Mouse (Mus musculus) heart, adult 8-10 months (tissue): ENCODE results near the gene Mov10l1. TPM values are rescaled to one million over a fixed set of nuclear protein-coding genes. Genes with fewer than 3 reads are reported as not detected.

ENCODE experiments used
- DNase-seq: peaks from one replicate; pipeline ENCODE4 v3.0.0; 2022; ENCODE audit warnings: low spot score
- total RNA-seq, 4 experiments: library from RNA; stranded (reverse); gene quantifications; 2 replicates each; pipeline ENCODE4 v1.2.4; 2022

Gene Mov10l1
- total RNA-seq, 4 experiments from 2014 or later: 105 to 126 (median 121) TPM

GRCm38 (mm10) chr15:89016722-89017121, 34.0 kb downstream of the Mov10l1 start:
- DNase-seq: no peak

DNA sequence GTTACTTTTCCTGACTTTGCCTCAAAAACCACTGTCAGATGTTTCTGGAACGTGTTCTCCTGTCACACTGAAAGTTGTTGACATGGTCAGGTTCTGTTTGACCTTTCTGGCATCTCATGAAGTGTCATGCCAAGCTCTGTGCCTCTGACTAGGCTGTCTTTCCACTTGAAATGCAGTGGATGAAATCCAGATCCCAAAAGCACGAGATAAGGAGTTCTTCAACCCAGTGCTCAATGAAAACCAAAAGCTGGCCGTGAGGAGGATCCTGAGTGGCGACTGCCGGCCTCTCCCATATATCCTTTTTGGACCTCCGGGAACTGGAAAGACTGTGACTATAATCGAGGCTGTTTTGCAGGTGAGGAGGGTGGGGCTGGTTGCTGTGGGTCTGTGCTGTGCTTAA, 37.4 kb downstream of the Mov10l1 start:
- DNase-seq: peak; percentile 54

DNA sequence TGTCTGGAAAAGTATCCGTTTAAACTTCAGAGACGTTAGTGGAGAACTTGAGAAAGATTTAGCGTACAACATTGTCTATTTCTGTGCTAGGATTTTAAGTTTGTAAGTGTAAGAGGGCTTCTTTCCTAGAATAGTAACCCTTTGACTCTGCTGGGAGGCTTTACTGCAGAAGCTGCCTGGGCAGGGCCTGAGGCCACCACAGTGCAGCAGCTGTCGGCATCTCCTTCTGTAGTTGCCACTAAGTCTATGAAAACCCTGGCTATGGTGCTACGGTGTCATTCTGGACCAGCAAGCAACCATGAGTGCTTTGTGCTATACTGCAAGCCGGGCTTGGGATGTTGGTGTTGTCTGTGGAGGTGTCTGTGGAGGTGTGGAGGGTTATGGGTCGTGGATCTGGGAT, 37.8 kb downstream of the Mov10l1 start:
- no peak for DNase-seq

GRCm38 (mm10) chr15:89044381-89044780, 61.7 kb downstream of the Mov10l1 start:
- DNase-seq: no peak

DNA sequence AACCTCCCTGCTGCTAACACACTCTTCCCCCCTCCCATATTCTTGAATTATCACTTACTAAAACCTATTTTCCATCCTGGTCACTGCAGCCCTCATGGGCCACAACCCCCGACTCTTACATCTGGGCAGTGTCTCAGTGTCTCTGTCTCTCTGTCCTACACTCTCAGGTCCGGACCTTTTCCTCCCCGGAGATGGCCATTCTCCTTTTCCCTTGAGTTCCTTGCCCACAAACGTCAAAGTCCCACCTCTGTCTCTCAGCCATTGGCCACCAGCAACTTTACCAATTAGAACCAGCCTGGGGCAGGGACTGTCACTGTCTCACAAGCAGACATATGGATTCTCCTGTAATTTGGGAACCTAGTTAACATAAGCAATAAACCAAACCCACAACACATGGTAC, 63.6 kb downstream of the Mov10l1 start:
- DNase-seq: no peak

- DNase-seq: no peak
Observed at GRCm38 (mm10) chr15:89054666-89055065, 72.0 kb downstream of the Mov10l1 start.

DNA sequence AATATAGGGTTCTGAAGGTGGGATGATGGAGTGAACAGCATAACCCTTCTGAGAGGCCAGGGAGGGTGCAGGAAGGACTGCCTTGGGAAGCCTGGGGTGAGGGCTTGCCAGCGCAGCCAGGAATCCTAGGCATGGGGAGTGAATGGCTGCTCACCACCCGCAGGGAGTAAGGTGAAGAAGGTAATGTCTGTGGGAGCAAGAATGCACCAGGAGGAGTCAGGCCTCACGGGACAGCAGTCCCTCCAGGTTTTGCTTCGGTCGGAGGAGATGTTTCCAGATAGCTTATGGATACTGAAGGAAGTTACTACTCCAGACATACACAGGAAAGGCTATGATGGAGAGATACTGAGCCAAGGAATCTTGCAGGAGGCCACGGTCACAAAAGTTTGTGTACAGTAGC, 76.0 kb downstream of the Mov10l1 start:
- no peak for DNase-seq

GRCm38 (mm10) chr15:89059161-89059931, 76.6 kb downstream of the Mov10l1 start, which contains the start of gene Panx2:
Gene Panx2 (plus strand): TSS chr15:89059734.
- DNase-seq: no peak

DNA sequence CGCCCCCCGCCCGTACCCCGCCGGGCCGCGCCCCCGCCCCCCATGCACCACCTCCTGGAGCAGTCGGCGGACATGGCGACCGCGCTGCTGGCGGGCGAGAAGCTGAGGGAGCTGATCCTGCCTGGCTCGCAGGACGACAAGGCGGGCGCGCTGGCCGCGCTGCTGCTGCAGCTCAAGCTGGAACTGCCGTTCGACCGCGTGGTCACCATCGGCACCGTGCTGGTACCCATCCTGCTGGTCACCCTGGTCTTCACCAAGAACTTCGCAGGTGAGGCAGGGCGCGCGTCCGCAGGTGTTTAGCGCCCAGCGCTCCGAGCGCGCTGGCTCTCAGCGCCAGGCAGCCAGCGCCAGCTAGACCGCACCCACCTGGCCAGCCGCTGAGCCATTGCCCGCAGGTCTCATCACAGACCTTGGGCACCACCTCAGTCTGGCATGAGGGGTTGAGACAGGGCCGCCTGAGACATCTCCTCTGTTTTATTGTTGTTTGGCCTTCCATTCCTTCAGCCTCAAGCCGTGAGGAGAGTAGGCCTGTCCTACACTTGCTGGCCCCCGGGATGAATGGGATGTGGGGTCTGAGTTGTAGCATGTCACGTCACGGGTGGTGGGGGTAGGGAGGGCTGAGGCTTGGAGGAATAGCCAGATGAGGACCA, 77.4 kb downstream of the Mov10l1 start:
- DNase-seq: no peak

DNA sequence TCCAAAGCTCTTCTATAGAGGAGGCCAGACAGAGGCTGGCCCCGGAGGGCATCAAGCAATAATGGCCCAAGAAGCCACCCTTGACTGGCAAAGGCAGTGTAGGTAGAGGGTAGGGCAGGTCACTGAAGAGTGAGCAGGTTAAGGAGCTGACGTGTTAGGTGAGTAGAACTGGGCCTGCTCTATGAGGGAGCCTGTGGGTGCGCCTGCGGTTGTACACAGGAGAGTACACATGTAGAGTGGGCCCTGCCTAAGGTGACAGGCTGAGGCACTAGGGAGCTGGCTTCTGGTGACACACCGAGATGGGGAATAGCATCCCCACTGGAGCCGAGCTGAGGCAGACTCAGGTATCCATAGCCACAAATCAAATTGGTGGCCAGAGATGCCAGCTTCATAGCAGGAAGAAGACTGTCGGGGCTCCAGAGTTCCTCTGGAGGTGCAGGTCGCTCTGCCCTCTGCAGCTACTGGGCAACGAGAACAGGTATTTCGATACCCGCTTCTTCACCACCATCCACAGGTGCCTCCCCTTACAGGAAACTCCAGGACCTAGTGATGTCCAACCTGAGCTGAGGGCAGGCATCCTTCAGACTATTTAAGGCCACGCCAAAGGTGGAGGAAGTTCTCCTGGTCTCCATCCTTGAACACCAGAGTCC, 78.2 kb downstream of the Mov10l1 start:
- no peak for DNase-seq

DNA sequence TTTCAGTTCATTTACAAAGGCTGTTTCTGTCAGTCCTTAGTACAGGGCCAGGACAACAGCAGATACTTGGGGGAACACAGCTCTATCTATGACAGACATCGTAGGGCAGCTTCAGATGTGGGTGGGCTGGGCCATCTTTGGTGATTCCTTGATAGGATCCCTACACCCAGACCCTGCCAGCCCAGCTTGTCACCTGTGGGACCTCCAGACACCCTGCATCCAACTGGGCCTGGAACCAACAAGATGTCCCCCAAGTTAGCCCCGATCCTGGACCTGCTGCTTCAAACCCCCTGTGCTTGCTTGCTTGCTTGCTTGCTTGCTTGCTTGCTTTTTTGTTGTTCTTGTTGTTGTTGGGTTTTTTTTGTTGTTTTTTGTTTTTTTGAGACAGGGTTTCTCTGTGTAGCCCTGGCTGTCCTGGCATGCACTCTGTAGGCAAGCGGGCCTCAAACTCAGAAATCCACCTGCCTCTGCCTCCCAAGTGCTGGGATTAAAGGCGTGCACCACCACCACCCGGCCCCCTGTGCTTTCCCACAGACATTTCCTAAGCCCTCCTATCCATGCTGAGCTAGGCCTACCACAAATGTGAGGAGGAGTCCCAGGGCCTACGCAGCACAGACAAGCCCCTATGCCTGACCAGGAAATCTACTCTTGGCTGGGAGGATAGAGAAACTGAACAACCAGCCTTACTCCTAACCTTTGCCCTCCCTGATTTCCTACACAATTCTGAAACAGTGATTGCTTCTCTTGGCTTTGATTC, 79.2 kb downstream of the Mov10l1 start:
- DNase-seq: no peak

DNA sequence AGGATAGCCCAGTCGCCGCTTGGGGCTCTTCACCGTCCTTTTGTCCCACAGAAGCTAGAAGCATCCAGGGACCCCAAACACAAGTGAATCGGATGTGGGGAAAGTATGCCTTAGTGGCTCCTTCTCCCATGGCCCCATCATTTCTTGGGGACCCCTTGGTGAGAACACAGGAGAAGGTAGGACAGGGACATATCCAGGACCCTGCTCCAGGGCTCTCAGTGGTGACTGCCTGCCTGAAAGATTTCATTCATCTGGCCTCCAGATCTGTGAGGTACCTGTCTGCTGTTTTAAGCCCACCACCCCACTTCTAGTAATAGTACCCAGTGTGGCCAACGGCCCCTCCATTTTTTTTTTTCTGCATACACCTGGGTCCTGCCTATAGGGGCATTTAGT, 79.8 kb downstream of the Mov10l1 start:
- no peak for DNase-seq

- DNase-seq: no peak
Observed at GRCm38 (mm10) chr15:89063001-89063400, 80.3 kb downstream of the Mov10l1 start.

- DNase-seq: no peak
Observed at GRCm38 (mm10) chr15:89063536-89063935, 80.8 kb downstream of the Mov10l1 start.

DNA sequence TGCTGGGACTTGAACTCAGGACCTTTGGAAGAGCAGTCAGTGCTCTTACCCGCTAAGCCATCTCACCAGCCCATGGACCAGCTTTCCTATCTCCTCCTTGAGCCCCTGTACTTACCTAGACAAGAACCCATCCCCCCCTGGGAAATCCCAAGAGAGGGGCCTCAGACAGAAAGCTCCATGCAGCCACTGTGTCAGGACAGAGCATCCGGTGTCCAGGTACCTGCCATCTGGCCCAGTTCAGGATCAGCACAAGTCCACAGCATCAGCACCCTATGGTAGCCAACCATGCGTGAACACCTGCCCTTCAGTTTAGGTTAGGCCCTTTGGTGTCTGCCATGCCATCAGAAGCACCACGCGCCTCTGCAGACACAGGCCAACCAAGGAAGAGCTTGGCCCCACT, 82.2 kb downstream of the Mov10l1 start:
- no peak for DNase-seq

- no peak for DNase-seq
Observed at GRCm38 (mm10) chr15:89067609-89068008, 84.9 kb downstream of the Mov10l1 start.

- no peak for DNase-seq
Observed at GRCm38 (mm10) chr15:89068226-89068625, 85.5 kb downstream of the Mov10l1 start.

GRCm38 (mm10) chr15:89069336-89069840, 86.7 kb downstream of the Mov10l1 start:
- DNase-seq: no peak

- no peak for DNase-seq
Observed at GRCm38 (mm10) chr15:89070606-89071005, 87.9 kb downstream of the Mov10l1 start.

GRCm38 (mm10) chr15:89073993-89074603, 91.4 kb downstream of the Mov10l1 start:
- peak; percentile 52 for DNase-seq
